Mouse (Mus musculus): Measurements from ENCODE around the gene Cyp26c1. TPM values are rescaled to one million over a fixed set of nuclear protein-coding genes. Genes with fewer than 3 reads are reported as not detected.
A peak's percentile ranks its signal among the peaks of the same experiment; 100 is the strongest.

The Cyp26c1 gene
- not detected in 2 replicates for polyA plus RNA-seq (2015; fragmentation: Nextera tagmentation; extraction: Ambion mirVana)

- TF ChIP-seq CTCF (IDR thresholded peaks at IDR 0.05; ENCODE audit: low read depth), result no peak
- ATAC-seq, result no peak
- H3K36me3 ChIP-seq (ENCODE audit: control insufficient read depth, insufficient read depth), result peaks cover 9% of the 10 kb centered on the region; the same call in 1 of the 2 replicates
- no peaks in the 10 kb centered on the region for H3K9me3 ChIP-seq (ENCODE audit: control insufficient read depth)
- no peak within 1 kb of the TSS for H3K27ac ChIP-seq (ENCODE audit: low read depth, low read length)
- H3K9ac ChIP-seq (ENCODE audit: low read depth, low read length), result no peak within 1 kb of the TSS
- H3K4me3 ChIP-seq (ENCODE audit: low read depth, low read length), result no peak within 1 kb of the TSS
- no peaks in the 10 kb centered on the region for H3K4me1 ChIP-seq (replicated peaks; ENCODE audit: control insufficient read depth, insufficient read depth, low read length)
- H3K27me3 ChIP-seq (replicated peaks; ENCODE audit: control insufficient read depth, insufficient read depth, low read length), result peaks cover 44% of the 10 kb centered on the region
- 46% methylated on average over 6 of the region's 6 CpGs for WGBS
- no peak within 1 kb of the TSS for H3K4me2 ChIP-seq (replicated peaks; ENCODE audit: low read depth)
These were observed at the start of gene Cyp26c1 for GRCm38 (mm10) chr19:37685281-37685680. TSS of gene Cyp26c1 (plus strand) at chr19:37685581.

- Histone ChIP-seq H3K4me3 (ENCODE audit: low read depth, low read length) (no peak overlapping the region), H3K4me1 (replicated peaks; ENCODE audit: control insufficient read depth, insufficient read depth, low read length) (no peaks in the 10 kb centered on the region), H3K9me3 (ENCODE audit: control insufficient read depth) (no peaks in the 10 kb centered on the region), H3K9ac (ENCODE audit: low read depth, low read length) (no peak overlapping the region), H3K27ac (ENCODE audit: low read depth, low read length) (no peak overlapping the region), H3K36me3 (ENCODE audit: control insufficient read depth, insufficient read depth) (0 out of 2 replicates have a peak, but pooled peaks cover 5% of the 10 kb centered on the region), H3K4me2 (replicated peaks; ENCODE audit: low read depth) (no peak overlapping the region), H3K27me3 (replicated peaks; ENCODE audit: control insufficient read depth, insufficient read depth, low read length) (no peaks in the 10 kb centered on the region)
- TF ChIP-seq CTCF (IDR thresholded peaks at IDR 0.05; ENCODE audit: low read depth), result peak; percentile 60
- 47% methylated on average over 2 of the region's 2 CpGs for WGBS
- no peak for ATAC-seq
These were observed 37.4 kb upstream of the Cyp26c1 start for GRCm38 (mm10) chr19:37647994-37648393.

- WGBS, result 59% methylated on average over 2 of the region's 2 CpGs
- TF ChIP-seq CTCF (IDR thresholded peaks at IDR 0.05; ENCODE audit: low read depth), result no peak
- Histone ChIP-seq H3K4me1 (replicated peaks; ENCODE audit: control insufficient read depth, insufficient read depth, low read length) (no peaks in the 10 kb centered on the region), H3K9ac (ENCODE audit: low read depth, low read length) (no peak overlapping the region), H3K9me3 (ENCODE audit: control insufficient read depth) (no peaks in the 10 kb centered on the region), H3K4me3 (ENCODE audit: low read depth, low read length) (no peak overlapping the region), H3K27me3 (replicated peaks; ENCODE audit: control insufficient read depth, insufficient read depth, low read length) (no peaks in the 10 kb centered on the region), H3K36me3 (ENCODE audit: control insufficient read depth, insufficient read depth) (0 out of 2 replicates have a peak, but pooled peaks cover 5% of the 10 kb centered on the region), H3K27ac (ENCODE audit: low read depth, low read length) (no peak overlapping the region), H3K4me2 (replicated peaks; ENCODE audit: low read depth) (no peak overlapping the region)
- ATAC-seq, result no peak
These were observed 34.9 kb upstream of the Cyp26c1 start for GRCm38 (mm10) chr19:37650526-37650925.

GRCm38 (mm10) chr19:37654012-37654411, 31.4 kb upstream of the Cyp26c1 start:
- Histone ChIP-seq H3K4me3 (ENCODE audit: low read depth, low read length) (no peak overlapping the region), H3K27ac (ENCODE audit: low read depth, low read length) (no peak overlapping the region), H3K4me1 (replicated peaks; ENCODE audit: control insufficient read depth, insufficient read depth, low read length) (no peaks in the 10 kb centered on the region), H3K4me2 (replicated peaks; ENCODE audit: low read depth) (no peak overlapping the region), H3K9me3 (ENCODE audit: control insufficient read depth) (no peaks in the 10 kb centered on the region), H3K36me3 (ENCODE audit: control insufficient read depth, insufficient read depth) (0 out of 2 replicates have a peak, but pooled peaks cover 5% of the 10 kb centered on the region), H3K9ac (ENCODE audit: low read depth, low read length) (no peak overlapping the region), H3K27me3 (replicated peaks; ENCODE audit: control insufficient read depth, insufficient read depth, low read length) (no peaks in the 10 kb centered on the region)
- 64% methylated on average over 5 of the region's 5 CpGs for WGBS
- no peak for ATAC-seq
- no peak for TF ChIP-seq CTCF (IDR thresholded peaks at IDR 0.05; ENCODE audit: low read depth)

GRCm38 (mm10) chr19:37656441-37656840, 28.9 kb upstream of the Cyp26c1 start:
- TF ChIP-seq CTCF (IDR thresholded peaks at IDR 0.05; ENCODE audit: low read depth), result no peak
- Histone ChIP-seq H3K27ac (ENCODE audit: low read depth, low read length) (no peak overlapping the region), H3K4me2 (replicated peaks; ENCODE audit: low read depth) (peak overlapping the region; percentile 40), H3K36me3 (ENCODE audit: control insufficient read depth, insufficient read depth) (0 out of 2 replicates have a peak, but pooled peaks cover 5% of the 10 kb centered on the region), H3K9me3 (ENCODE audit: control insufficient read depth) (no peaks in the 10 kb centered on the region), H3K27me3 (replicated peaks; ENCODE audit: control insufficient read depth, insufficient read depth, low read length) (no peaks in the 10 kb centered on the region), H3K4me3 (ENCODE audit: low read depth, low read length) (no peak overlapping the region), H3K9ac (ENCODE audit: low read depth, low read length) (no peak overlapping the region), H3K4me1 (replicated peaks; ENCODE audit: control insufficient read depth, insufficient read depth, low read length) (no peaks in the 10 kb centered on the region)
- WGBS, result 26% methylated on average over 9 of the region's 9 CpGs
- 0 out of 2 replicates have a peak, but pooled peaks have one; percentile 25 for ATAC-seq

- no peak for ATAC-seq
- WGBS, result 77% methylated on average over 6 of the region's 6 CpGs
- no peak overlapping the region for H3K4me3 ChIP-seq (ENCODE audit: low read depth, low read length)
- H3K4me1 ChIP-seq (replicated peaks; ENCODE audit: control insufficient read depth, insufficient read depth, low read length), result no peaks in the 10 kb centered on the region
- no peak for TF ChIP-seq CTCF (IDR thresholded peaks at IDR 0.05; ENCODE audit: low read depth)
- no peak overlapping the region for H3K9ac ChIP-seq (ENCODE audit: low read depth, low read length)
- no peaks in the 10 kb centered on the region for H3K27me3 ChIP-seq (replicated peaks; ENCODE audit: control insufficient read depth, insufficient read depth, low read length)
- no peaks in the 10 kb centered on the region for H3K36me3 ChIP-seq (ENCODE audit: control insufficient read depth, insufficient read depth)
- H3K9me3 ChIP-seq (ENCODE audit: control insufficient read depth), result no peaks in the 10 kb centered on the region
- no peak overlapping the region for H3K4me2 ChIP-seq (replicated peaks; ENCODE audit: low read depth)
- no peak overlapping the region for H3K27ac ChIP-seq (ENCODE audit: low read depth, low read length)
These were observed 20.1 kb upstream of the Cyp26c1 start for GRCm38 (mm10) chr19:37665256-37665655.

All from intestine, postnatal 0 days (tissue).